Mouse (Mus musculus): ENCODE data around the gene Vmn2r5. TPM values are rescaled to one million over a fixed set of nuclear protein-coding genes. Genes with fewer than 3 reads are reported as not detected.

Gene Vmn2r5
- polyA plus RNA-seq (2015; fragmentation: Nextera tagmentation; extraction: Ambion mirVana), result not detected in 2 replicates

DNA sequence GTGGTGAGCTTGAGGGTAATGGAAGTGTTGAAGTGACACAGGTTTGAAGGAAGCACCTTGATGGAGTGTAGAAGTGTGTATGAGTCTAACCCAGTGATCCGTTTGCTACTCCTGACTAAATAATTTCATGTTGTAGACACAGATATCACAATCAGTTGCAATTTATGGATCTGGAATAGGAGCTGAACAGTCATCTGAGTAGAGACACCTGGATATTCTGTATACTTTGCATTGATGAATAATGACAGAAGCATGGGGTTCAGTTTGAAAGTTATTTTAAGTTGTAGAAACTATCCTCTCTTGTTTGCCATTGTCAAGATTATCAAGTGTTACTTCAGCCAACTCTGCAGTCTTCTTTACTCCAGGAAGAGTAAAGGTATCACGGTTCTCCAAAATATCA, at the start of gene Vmn2r5:
Vmn2r5 (minus strand) TSS at position 101 of the 400 bp plus-strand sequence.

Other genes starting within 250 kb of the Vmn2r5 start
- gene Vmn2r3, start 220.1 kb downstream of the Vmn2r5 start, polyA plus RNA-seq (2015; fragmentation: Nextera tagmentation; extraction: Ambion mirVana), result not detected in 2 replicates
- not detected in 2 replicates for gene Vmn2r4, start 94.5 kb downstream of the Vmn2r5 start, polyA plus RNA-seq (2015; fragmentation: Nextera tagmentation; extraction: Ambion mirVana)
- not detected in 2 replicates for gene Vmn2r6, start 56.0 kb upstream of the Vmn2r5 start, polyA plus RNA-seq (2015; fragmentation: Nextera tagmentation; extraction: Ambion mirVana)